Mouse (Mus musculus) telencephalon, adult 2 months (tissue): ENCODE measurements around the gene Aldh1a3.

Source experiments
- DNase-seq: peaks from one replicate; pipeline ENCODE4 v3.0.0-alpha.2; 2011; ENCODE audit warnings: low read depth, low spot score

Aldh1a3 gene

GRCm38 (mm10) chr7:66369934-66370445 is 57.3 kb downstream of the Aldh1a3 start:
- DNase-seq = no peak

DNA sequence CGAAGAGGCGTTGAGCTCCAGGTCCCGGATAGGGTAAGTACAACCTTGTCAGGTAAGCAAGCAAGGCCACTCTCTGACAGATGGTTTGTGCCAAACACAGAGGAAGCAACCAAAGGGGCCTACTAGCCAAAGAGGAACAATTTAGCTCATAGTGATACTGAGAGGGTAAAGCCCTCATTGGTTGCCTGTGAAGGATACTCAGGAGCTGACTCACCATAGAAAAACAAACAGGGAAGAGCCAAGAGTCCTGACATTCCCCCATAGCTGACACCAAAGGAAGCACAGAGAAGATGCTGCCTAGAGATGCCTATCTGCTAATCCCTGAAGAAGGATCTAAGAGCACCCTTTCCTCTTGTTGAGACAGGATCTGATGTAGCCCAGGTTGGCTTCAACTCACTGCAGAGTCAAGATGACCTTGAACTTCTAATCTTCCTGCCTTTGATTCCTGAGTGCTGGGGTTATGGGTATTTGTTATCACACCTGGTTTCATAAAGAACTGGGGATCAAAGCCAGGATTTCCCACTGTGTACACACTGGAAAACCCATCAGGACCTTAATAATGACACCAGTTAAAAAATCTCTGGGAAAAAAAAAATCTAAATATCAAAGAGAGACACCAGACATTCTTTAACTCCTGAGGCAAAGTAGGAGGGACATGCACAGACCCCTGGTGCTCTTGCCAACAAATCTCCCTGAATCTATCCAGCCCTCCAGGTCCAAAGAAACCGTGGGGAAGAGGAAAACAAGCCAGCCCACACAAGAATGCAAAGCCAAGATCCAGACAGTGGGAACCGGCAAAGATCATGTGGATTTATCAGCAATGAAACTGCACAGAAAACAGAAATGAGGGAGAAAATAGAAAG is 58.0 kb downstream of the Aldh1a3 start:
- DNase-seq = no peak

- DNase-seq = no peak
Observed at GRCm38 (mm10) chr7:66365904-66366303, 61.4 kb downstream of the Aldh1a3 start, which contains the start of gene Gm10974. Gene Gm10974, plus strand, starts transcription at chr7:66365905.

GRCm38 (mm10) chr7:66365411-66365810 is 61.9 kb downstream of the Aldh1a3 start:
- DNase-seq = no peak

DNA sequence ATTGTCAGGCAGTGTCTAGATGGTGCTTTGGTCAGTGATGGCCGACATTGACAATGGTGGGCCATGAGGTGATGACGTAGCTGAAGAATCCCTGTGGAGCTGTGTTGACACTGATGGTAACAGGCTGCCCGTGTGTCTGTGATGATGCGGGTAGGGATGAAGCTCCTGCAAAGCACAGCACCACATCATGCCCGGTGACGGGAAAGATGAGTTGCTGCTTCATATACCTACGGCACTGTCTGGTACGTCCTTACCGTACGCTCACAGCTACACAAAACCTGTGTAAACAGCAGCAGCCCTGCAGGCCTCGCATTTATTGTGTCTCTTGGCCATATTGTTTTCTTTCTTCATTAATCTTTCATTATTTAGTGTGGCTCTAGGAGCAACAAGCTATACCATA is 62.8 kb downstream of the Aldh1a3 start:
- no peak for DNase-seq

DNA sequence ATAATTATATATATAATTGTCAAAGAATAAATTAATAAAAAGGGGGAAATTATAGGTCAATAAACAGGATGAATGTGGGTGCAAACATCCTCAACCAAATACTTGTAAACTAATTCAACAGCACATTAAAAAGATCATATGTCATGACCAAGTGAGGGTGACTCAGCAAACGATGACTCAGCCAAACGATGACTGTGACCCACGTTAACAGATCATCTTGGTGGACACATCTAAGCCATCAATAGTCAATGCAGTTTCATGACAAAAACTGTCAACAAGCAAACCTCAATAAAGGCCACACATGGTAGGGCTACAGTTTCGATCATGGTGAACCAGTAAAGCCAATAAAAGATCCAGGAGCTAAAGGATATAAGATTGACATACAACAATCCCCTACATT is 68.3 kb downstream of the Aldh1a3 start:
- no peak for DNase-seq

- DNase-seq = no peak
Observed at GRCm38 (mm10) chr7:66358461-66358860, 68.9 kb downstream of the Aldh1a3 start.

GRCm38 (mm10) chr7:66355791-66356522 is 71.4 kb downstream of the Aldh1a3 start:
- no peak for DNase-seq

DNA sequence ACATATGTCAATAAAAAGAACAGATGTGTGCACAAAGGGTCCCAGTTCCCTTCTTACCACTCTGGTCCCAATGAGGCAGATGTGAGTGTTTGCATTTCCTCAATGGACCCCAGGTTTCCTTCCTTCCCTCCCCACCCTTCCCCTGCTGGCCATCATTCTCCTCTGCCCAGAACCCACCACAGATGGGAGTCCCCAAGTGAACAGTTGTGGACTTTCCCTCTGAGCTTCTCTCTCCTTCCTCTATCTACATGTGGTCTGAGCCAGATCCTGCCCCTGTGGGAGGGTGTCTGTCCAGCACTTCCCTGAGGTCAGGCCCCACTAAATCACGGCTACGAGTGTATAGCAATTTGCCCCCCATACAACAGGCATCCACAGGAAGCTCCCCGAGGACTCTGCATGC is 72.4 kb downstream of the Aldh1a3 start:
- DNase-seq = no peak

DNA sequence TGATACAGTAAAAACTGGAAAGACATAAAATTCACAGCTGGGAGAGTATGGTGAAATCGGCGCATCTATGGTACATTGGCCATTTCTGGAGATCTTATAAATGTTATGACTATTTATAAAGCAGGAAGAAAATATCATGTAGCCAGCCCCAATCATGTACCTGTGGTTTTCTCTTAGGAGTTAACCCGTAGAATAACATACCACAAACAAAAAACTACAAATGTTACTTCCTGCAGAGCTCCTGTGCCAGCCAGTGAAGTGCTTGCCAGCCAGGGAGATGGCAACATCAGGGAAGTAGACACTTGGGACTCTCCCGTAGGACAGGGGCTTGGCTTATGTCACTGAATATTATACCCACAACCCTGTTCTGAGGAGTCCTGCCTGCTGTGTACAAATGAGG is 76.2 kb downstream of the Aldh1a3 start:
- no peak for DNase-seq

DNA sequence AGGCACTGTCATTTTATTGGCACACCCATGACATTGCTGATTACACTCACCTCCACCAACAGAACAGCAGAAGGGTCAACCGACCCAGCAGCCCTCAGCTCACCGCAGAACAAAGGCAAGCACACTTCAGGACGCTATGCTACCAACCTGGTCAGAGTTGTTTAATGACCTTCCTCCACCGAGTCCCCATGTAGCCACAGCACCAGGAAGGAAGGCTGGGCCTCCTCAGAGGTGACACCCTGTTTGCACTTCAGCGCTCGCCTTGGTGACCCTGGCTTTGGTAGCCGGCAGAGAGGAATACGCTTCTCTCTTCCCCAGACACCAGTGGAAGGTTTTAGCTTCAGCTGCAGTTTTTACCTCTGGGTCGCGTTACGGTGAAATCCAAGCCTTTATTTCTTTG is 77.6 kb downstream of the Aldh1a3 start:
- no peak for DNase-seq

DNA sequence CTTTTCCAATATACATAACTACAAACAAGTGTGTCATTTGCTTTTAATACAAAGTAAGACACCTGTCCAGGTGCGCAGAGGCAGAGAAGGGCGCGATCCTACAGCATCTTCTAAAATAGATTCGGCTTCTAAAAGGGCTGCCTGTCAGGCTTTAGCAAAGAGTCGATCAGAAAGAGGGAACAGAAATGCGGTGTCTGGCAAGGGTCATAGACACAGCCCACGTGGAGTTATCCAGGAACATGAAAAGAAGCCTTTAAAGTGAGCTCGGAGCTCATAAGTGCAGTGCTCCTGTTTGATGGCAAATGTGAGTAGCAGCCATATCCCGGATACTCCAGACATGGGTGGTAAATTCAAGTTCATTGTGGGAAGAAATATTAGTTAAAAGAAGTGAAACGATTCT is 78.7 kb downstream of the Aldh1a3 start:
- DNase-seq = no peak

DNA sequence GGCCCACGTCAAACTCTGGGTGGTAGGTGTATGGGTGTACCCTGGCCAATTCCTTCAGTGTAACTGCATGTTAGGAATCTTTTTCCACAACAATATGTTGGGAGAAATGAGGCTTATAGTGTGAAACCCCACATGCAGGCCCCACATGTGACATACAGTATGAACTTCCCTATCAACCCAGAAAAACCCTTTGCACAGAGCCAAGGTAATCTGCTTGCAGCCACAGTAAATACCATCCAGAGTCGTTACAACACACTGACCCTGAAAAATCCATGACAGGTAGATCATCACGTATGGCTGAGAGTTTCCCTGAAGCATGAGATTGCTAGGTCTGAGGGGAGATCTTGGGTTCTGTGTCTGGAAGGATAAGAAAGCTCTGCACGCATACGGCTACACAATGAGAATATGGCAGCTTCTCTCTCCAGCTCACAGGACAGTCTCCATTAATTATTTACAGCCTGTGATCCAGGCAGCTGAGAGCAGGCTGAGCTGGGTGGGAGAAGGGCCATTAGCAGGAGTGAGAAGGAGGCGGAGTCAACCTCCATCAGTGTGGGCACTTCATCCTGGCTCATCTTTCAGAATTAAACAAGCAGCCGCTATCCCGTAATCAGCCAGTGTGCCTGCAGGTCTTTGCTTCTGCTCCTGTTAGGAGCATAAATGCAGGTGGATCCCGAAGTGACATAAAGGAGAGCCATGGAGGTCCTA is 80.2 kb downstream of the Aldh1a3 start:
- no peak for DNase-seq

DNA sequence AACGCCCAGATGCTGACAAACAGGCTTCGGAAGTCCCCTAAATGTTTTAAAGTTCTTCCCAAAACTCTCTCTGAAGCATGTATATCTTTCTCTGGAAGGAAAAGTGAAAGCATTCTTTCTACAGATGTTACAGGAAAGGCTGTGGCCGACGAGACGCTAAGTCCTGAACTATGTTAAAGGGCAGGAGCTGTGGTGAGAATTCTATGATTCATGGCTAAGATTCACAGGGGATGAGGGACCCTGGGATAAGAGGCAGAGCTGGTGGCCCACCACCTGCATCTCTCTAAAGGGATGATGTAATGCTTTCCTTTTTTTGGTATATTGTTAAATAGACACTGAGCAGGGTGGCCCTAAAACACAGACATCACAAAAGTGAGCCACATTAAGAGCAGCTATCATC is 84.0 kb downstream of the Aldh1a3 start:
- no peak for DNase-seq

DNA sequence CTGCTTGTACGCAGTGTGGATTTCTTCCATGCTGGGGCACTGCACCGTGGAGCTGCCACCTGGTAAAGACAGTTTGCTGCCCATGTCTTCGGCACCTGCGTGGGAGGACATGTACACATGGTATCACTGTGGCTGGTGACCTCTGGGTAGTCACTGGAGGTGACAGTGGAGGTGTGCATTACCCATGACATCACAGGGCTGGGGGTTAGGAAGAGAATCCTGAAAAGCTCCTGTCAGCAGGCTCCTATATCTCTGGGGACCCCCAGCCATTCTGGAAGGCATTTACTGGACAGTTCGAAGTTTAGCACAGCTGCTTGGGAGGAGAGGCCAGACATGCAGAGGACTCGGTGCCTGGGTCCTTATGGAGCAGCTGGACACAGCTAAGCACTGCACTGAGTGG is 84.5 kb downstream of the Aldh1a3 start:
- DNase-seq = no peak

DNA sequence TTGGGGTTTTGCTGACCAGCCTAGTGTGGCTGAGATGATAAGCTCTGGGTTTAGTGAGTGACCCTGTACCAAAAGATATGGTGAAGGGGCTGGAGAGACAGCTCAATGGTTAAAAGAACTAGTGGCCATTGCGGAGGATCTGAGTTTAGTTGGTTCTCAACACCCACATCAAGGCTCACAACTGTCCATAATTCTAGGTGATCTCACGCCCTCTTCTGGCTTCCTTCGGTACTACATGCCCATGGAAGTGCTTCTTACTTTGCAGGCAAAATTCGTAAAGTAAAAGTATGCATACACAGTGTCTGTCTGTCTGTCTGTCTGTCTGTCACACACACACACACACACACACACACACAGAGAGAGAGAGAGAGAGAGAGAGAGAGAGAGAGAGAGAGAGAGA is 85.0 kb downstream of the Aldh1a3 start:
- DNase-seq = peak; percentile 4
